Mouse (Mus musculus) common myeloid progenitor, adult 5-6 weeks (primary cell): ENCODE data around the gene Anapc5. TPM values are rescaled to one million over a fixed set of nuclear protein-coding genes. Genes with fewer than 3 reads are reported as not detected.

ENCODE experiments used
- ATAC-seq: replicated peaks from 2 replicates; pipeline ENCODE4 v1.8.0; 2016; ENCODE audit warnings: low read depth, mild to moderate bottlenecking, moderate TSS enrichment, inconsistent platforms; ENCODE audit not compliant: poor library complexity, severe bottlenecking
- total RNA-seq: library from RNA; stranded (forward); fragments of 200-1000, 187-1606 nt; gene quantifications from 2 replicates; pipeline ENCODE4 v1.2.3, GENCODE M21; 2017

Gene Anapc5
- 344 and 345 TPM in 2 replicates for total RNA-seq

- ATAC-seq: peak; percentile 97
Measured at GRCm38 (mm10) chr5:122820777-122821523, at the start of gene Anapc5. Gene Anapc5 (minus strand): TSS chr5:122821339.

- ATAC-seq: no peak
Measured at GRCm38 (mm10) chr5:122863053-122863452, 41.9 kb upstream of the Anapc5 start.

- ATAC-seq: 0 out of 2 replicates have a peak, but pooled peaks have one; percentile 45
Measured at GRCm38 (mm10) chr5:122855858-122856257, 34.7 kb upstream of the Anapc5 start.

GRCm38 (mm10) chr5:122852611-122853010 is 31.5 kb upstream of the Anapc5 start:
- no peak for ATAC-seq

- ATAC-seq: peak; percentile 50
Measured at GRCm38 (mm10) chr5:122850319-122851002, 29.3 kb upstream of the Anapc5 start.

GRCm38 (mm10) chr5:122849521-122850318 is 28.6 kb upstream of the Anapc5 start, which contains the start of gene Rnf34:
Gene Rnf34 (plus strand): TSS chr5:122850048.
- peak; percentile 97 for ATAC-seq

GRCm38 (mm10) chr5:122843799-122844198 is 22.7 kb upstream of the Anapc5 start:
- ATAC-seq: peak; percentile 60

GRCm38 (mm10) chr5:122841126-122841525 is 20.0 kb upstream of the Anapc5 start:
- ATAC-seq: no peak

- no peak for ATAC-seq
Measured at GRCm38 (mm10) chr5:122832996-122833395, 11.9 kb upstream of the Anapc5 start.

- 0 out of 2 replicates have a peak, but pooled peaks have one; percentile 25 for ATAC-seq
Measured at GRCm38 (mm10) chr5:122832536-122832935, 11.4 kb upstream of the Anapc5 start.

GRCm38 (mm10) chr5:122825099-122825498 is 4.0 kb upstream of the Anapc5 start:
- no peak for ATAC-seq

GRCm38 (mm10) chr5:122824450-122824849 is 3.3 kb upstream of the Anapc5 start:
- ATAC-seq: no peak

GRCm38 (mm10) chr5:122823976-122824375 is 2.8 kb upstream of the Anapc5 start:
- no peak for ATAC-seq

- ATAC-seq: no peak
Measured at GRCm38 (mm10) chr5:122822441-122822840, 1.3 kb upstream of the Anapc5 start.

GRCm38 (mm10) chr5:122821524-122821885 is 366 bp upstream of the Anapc5 start:
- peak; percentile 43 for ATAC-seq

GRCm38 (mm10) chr5:122812699-122813098 is 8.4 kb downstream of the Anapc5 start:
- ATAC-seq: no peak

- peak; percentile 94 for ATAC-seq
Measured at GRCm38 (mm10) chr5:122811364-122812079, 9.6 kb downstream of the Anapc5 start.

GRCm38 (mm10) chr5:122805503-122805902 is 15.6 kb downstream of the Anapc5 start:
- ATAC-seq: no peak

GRCm38 (mm10) chr5:122802706-122803105 is 18.4 kb downstream of the Anapc5 start:
- ATAC-seq: no peak

- no peak for ATAC-seq
Measured at GRCm38 (mm10) chr5:122801684-122802083, 19.5 kb downstream of the Anapc5 start.
